Mouse (Mus musculus): ENCODE measurements at regions not wholly inside any gene's neighbourhood (a gene's known extent, or its start where the extent isn't known, plus 50 kb on each side); places are given as distances from the start of the nearest gene placed in this dataset.

DNA sequence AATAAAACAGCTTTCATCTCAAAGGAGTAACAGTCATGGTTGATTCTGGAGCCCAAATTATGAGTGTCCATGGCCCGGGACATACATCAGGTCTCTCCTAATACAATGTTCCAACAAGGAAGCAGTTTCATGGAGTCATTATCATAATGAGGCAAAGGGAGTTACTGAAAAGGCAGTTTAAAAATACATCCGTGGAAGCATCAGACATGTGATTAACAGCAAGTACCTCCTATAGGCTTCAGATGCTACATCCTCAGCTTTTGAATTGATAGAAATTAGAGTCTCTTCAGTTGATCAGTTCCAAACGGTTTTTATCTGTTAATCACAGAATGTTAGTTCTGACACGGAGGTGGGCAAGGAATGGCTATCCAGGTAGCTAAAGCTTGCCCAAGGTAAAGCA, 110.5 kb downstream of the Rchy1 start:
- TF ChIP-seq CTCF (IDR thresholded peaks at IDR 0.05): no peak
- TF ChIP-seq POLR2A (IDR thresholded peaks at IDR 0.05; ENCODE audit: insufficient read depth, low read depth, low read length): no peak
